Mouse (Mus musculus) myocyte (in vitro differentiated cells): ENCODE measurements around the gene Vmn2r25. TPM values are rescaled to one million over a fixed set of nuclear protein-coding genes. Genes with fewer than 3 reads are reported as not detected.
"Not testable (repeated sequence)": the region's sequence is repeated elsewhere in the genome, so short reads cannot be mapped to it uniquely, and the experiment has no call there.

ENCODE experiments used
- H3K27me3 ChIP-seq: one replicate; pipeline ENCODE4 v1.6.1; 2011; ENCODE audit not compliant: control insufficient read depth, insufficient read depth, insufficient read length
- H3K36me3 ChIP-seq: one replicate; pipeline ENCODE4 v1.6.1; 2011; ENCODE audit not compliant: control insufficient read depth, insufficient read depth
- H3K4me2 ChIP-seq: one replicate; pipeline ENCODE4 v1.6.1; 2011; ENCODE audit warnings: low read depth, control low read depth
- H3K4me3 ChIP-seq: one replicate; pipeline ENCODE4 v1.5.1; 2011; ENCODE audit warnings: mild to moderate bottlenecking, control low read depth, moderate library complexity
- H3K79me2 ChIP-seq: one replicate; pipeline ENCODE4 v1.6.1; 2011; ENCODE audit not compliant: control insufficient read depth, insufficient read depth
- H3ac ChIP-seq: one replicate; pipeline ENCODE4 v1.6.1; 2011; ENCODE audit not compliant: control insufficient read depth, insufficient read length
- CEBPB ChIP-seq: IDR thresholded peaks from 2 replicates; pipeline ENCODE4 v1.6.1; 2011; ENCODE audit warnings: mild to moderate bottlenecking, moderate library complexity; ENCODE audit not compliant: poor library complexity, insufficient read depth, severe bottlenecking
- E2F4 ChIP-seq: IDR thresholded peaks from one replicate; pipeline ENCODE4 v1.6.1; 2011; ENCODE audit warnings: mild to moderate bottlenecking, control low read depth, moderate library complexity; ENCODE audit not compliant: insufficient read depth
- MAX ChIP-seq: IDR thresholded peaks from one replicate; pipeline ENCODE4 v1.6.1; 2011; ENCODE audit warnings: low read depth, mild to moderate bottlenecking, control low read depth
- MYOD1 ChIP-seq, 3 experiments: IDR thresholded peaks; one replicate each; pipeline ENCODE4 v1.6.1; 2011; ENCODE audit warnings: control low read depth in 2 of 3, low read depth in 2 of 3, mild to moderate bottlenecking in 2 of 3, moderate library complexity in 1 of 3; ENCODE audit not compliant: insufficient read length in 2 of 3, control insufficient read depth in 1 of 3
- MYOG ChIP-seq, 3 experiments: IDR thresholded peaks; one replicate each; pipeline ENCODE4 v1.6.1; 2011; ENCODE audit warnings: control low read depth in 2 of 3, low read depth in 2 of 3, mild to moderate bottlenecking in 2 of 3; ENCODE audit not compliant: insufficient read length in 2 of 3, control insufficient read depth in 1 of 3, insufficient read depth in 1 of 3
- POLR2A ChIP-seq: IDR thresholded peaks from one replicate; pipeline ENCODE4 v1.6.1; 2011; ENCODE audit warnings: low read depth, mild to moderate bottlenecking, control low read depth, moderate library complexity; ENCODE audit not compliant: insufficient read length
- POLR2AphosphoS2 ChIP-seq: IDR thresholded peaks from one replicate; pipeline ENCODE4 v1.6.1; 2011; ENCODE audit warnings: low read depth, control low read depth; ENCODE audit not compliant: insufficient read length
- REST ChIP-seq: IDR thresholded peaks from one replicate; pipeline ENCODE4 v1.6.1; 2011; ENCODE audit warnings: mild to moderate bottlenecking, control low read depth, moderate library complexity; ENCODE audit not compliant: insufficient read depth, insufficient read length
- SRF ChIP-seq: IDR thresholded peaks from one replicate; pipeline ENCODE4 v1.6.1; 2011; ENCODE audit warnings: low read depth; ENCODE audit not compliant: control insufficient read depth, insufficient read length
- TCF12 ChIP-seq: IDR thresholded peaks from one replicate; pipeline ENCODE4 v1.6.1; 2011; ENCODE audit warnings: mild to moderate bottlenecking, control low read depth; ENCODE audit not compliant: poor library complexity, insufficient read depth, severe bottlenecking
- TCF3 ChIP-seq: IDR thresholded peaks from one replicate; pipeline ENCODE4 v1.6.1; 2011; ENCODE audit warnings: low read depth, control low read depth; ENCODE audit not compliant: insufficient read length
- USF1 ChIP-seq: IDR thresholded peaks from one replicate; pipeline ENCODE4 v1.6.1; 2011; ENCODE audit warnings: low read depth, mild to moderate bottlenecking, control low read depth, moderate library complexity
- polyA plus RNA-seq: library from polyadenylated mRNA; unstranded; fragments of >200 nt; fragmentation: generic; extraction: Trizol; gene quantifications from one replicate; pipeline ENCODE4 v1.2.1, GENCODE M21; 2012; ENCODE audit warnings: missing spikeins

The Vmn2r25 gene
- polyA plus RNA-seq: not detected

- H3K4me2 ChIP-seq, H3K4me3 ChIP-seq, H3K36me3 ChIP-seq, H3K79me2 ChIP-seq, H3ac ChIP-seq, H3K27me3 ChIP-seq: not testable (repeated sequence)
Measured at GRCm38 (mm10) chr6:123853363-123853762, at the start of gene Vmn2r25. Vmn2r25 (minus strand) TSS chr6:123853463.

DNA sequence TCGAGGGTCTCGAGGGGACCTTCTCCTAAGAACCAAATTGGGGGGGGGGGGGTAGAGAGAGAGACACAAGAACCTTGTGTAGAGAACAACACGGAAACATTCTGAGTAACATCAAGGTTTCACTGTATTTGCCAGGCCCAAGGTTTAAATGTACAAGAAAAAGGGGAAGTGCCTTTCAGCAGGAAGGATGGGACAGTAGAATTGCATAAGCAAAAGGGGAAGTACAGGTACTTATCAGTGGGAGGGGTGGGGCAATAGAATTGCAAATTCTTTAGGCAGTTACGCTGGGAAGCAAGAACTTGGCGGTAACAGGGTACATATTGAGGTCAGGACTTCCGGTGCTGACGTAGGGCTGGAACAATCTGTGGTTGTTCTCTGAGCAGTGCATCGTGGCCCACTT, 33.3 kb downstream of the Vmn2r25 start:
- no peaks in the 10 kb centered on the region for H3K36me3 ChIP-seq
- H3K79me2 ChIP-seq: no peaks in the 10 kb centered on the region
- no peaks in the 10 kb centered on the region for H3K27me3 ChIP-seq
- no peak overlapping the region for H3ac ChIP-seq
- TF ChIP-seq MYOD1 (IDR thresholded peaks at IDR 0.05; ENCODE audit: control insufficient read depth in 1 of 3, insufficient read length in 2 of 3, low read depth in 2 of 3) (no peak), POLR2A (no peak), CEBPB (no peak), USF1 (no peak), E2F4 (no peak), POLR2AphosphoS2 (no peak), TCF12 (no peak), TCF3 (no peak), MYOG (IDR thresholded peaks at IDR 0.05; ENCODE audit: control insufficient read depth in 1 of 3, insufficient read depth in 1 of 3, insufficient read length in 2 of 3, low read depth in 2 of 3) (no peak), SRF (no peak)
- H3K4me2 ChIP-seq: no peak overlapping the region
- H3K4me3 ChIP-seq: no peak overlapping the region

GRCm38 (mm10) chr6:123810291-123810690, 43.0 kb downstream of the Vmn2r25 start:
- not testable (repeated sequence) for H3K4me3 ChIP-seq, H3K79me2 ChIP-seq, H3K27me3 ChIP-seq, H3ac ChIP-seq, H3K36me3 ChIP-seq, H3K4me2 ChIP-seq

DNA sequence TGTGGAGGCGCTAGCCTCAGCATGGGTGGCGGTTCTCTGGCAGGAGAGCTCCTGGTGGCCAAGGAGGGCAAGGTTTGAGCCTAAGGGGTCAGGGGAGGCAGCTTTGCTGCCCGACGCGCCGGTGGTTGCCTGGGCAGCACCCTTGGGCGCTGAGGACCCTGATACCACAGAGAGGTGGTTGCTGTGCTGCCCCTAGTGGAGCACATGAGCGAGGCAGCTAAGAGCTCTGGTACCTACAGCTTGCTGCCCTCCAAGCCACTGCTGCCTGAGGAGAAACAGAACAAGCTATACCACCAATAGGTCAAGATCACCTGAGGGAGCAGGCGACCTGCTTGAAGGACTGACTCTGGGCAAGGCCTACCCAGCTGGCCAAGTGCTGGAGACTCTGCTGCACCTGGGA, 59.5 kb downstream of the Vmn2r25 start:
- H3ac ChIP-seq: no peak overlapping the region
- no peaks in the 10 kb centered on the region for H3K79me2 ChIP-seq
- H3K27me3 ChIP-seq: no peaks in the 10 kb centered on the region
- no peak overlapping the region for H3K4me2 ChIP-seq
- TF ChIP-seq MYOG (IDR thresholded peaks at IDR 0.05; ENCODE audit: control insufficient read depth in 1 of 3, insufficient read depth in 1 of 3, insufficient read length in 2 of 3, low read depth in 2 of 3) (no peak), MYOD1 (IDR thresholded peaks at IDR 0.05; ENCODE audit: control insufficient read depth in 1 of 3, insufficient read length in 2 of 3, low read depth in 2 of 3) (no peak), POLR2AphosphoS2 (no peak), REST (no peak), POLR2A (no peak), MAX (no peak)
- H3K4me3 ChIP-seq: no peak overlapping the region
- no peaks in the 10 kb centered on the region for H3K36me3 ChIP-seq

- no peak overlapping the region for H3K4me2 ChIP-seq
- H3ac ChIP-seq: no peak overlapping the region
- no peaks in the 10 kb centered on the region for H3K27me3 ChIP-seq
- H3K36me3 ChIP-seq: no peaks in the 10 kb centered on the region
- H3K4me3 ChIP-seq: no peak overlapping the region
- TF ChIP-seq TCF3 (no peak), REST (no peak), POLR2AphosphoS2 (no peak), POLR2A (no peak), MAX (no peak), USF1 (no peak), E2F4 (no peak), TCF12 (no peak), MYOG (IDR thresholded peaks at IDR 0.05; ENCODE audit: control insufficient read depth in 1 of 3, insufficient read depth in 1 of 3, insufficient read length in 2 of 3, low read depth in 2 of 3) (no peak), MYOD1 (IDR thresholded peaks at IDR 0.05; ENCODE audit: control insufficient read depth in 1 of 3, insufficient read length in 2 of 3, low read depth in 2 of 3) (no peak), CEBPB (no peak), SRF (no peak)
- H3K79me2 ChIP-seq: no peaks in the 10 kb centered on the region
Measured at GRCm38 (mm10) chr6:123784857-123785256, 68.4 kb downstream of the Vmn2r25 start.

- Histone ChIP-seq H3K4me3 (no peak within 1 kb of the TSS), H3K36me3 (no peaks in the 10 kb centered on the region), H3K27me3 (no peaks in the 10 kb centered on the region), H3ac (no peak within 1 kb of the TSS), H3K4me2 (no peak within 1 kb of the TSS), H3K79me2 (no peaks in the 10 kb centered on the region)
- no peak for TF ChIP-seq REST
- TF ChIP-seq E2F4: no peak
- TF ChIP-seq POLR2A: no peak
- TF ChIP-seq MAX: no peak
- TF ChIP-seq CEBPB: no peak
- no peak for TF ChIP-seq TCF3
- TF ChIP-seq MYOG (IDR thresholded peaks at IDR 0.05; ENCODE audit: control insufficient read depth in 1 of 3, insufficient read depth in 1 of 3, insufficient read length in 2 of 3, low read depth in 2 of 3): no peak
- TF ChIP-seq MYOD1 (IDR thresholded peaks at IDR 0.05; ENCODE audit: control insufficient read depth in 1 of 3, insufficient read length in 2 of 3, low read depth in 2 of 3): no peak
- no peak for TF ChIP-seq TCF12
- TF ChIP-seq POLR2AphosphoS2: no peak
- no peak for TF ChIP-seq SRF
- TF ChIP-seq USF1: no peak
Measured at GRCm38 (mm10) chr6:123778579-123778978, 74.7 kb downstream of the Vmn2r25 start, which contains the start of gene Vmn2r24. Vmn2r24 (plus strand) TSS chr6:123778879.
